Mouse (Mus musculus): ENCODE results near the gene Daam1. TPM values are rescaled to one million over a fixed set of nuclear protein-coding genes. Genes with fewer than 3 reads are reported as not detected.

Daam1 gene
- polyA plus RNA-seq, 1 experiment from 2014 or later, result 55.2 TPM

Other genes starting within 250 kb of the Daam1 start
- gene Gpr135, start 240.0 kb downstream of the Daam1 start, polyA plus RNA-seq (2014; fragmentation: Nextera tagmentation; extraction: Ambion mirVana), result 6.2 and 8.7 TPM in 2 replicates